Mouse (Mus musculus): ENCODE measurements around the gene Sdk1.

- TF ChIP-seq CTCF (IDR thresholded peaks at IDR 0.05; ENCODE audit: borderline replicate concordance, control insufficient read depth, extremely low read depth, insufficient read depth, low read length, poor library complexity), result no peak
- no peak for TF ChIP-seq POLR2A (IDR thresholded peaks at IDR 0.05; ENCODE audit: control insufficient read depth, extremely low read depth, insufficient read depth, low read length, poor library complexity)
Measured at GRCm38 (mm10) chr5:141553444-141553843, 312.2 kb downstream of the Sdk1 start.
